Mouse (Mus musculus): ENCODE data around the gene Pth1r. TPM values are rescaled to one million over a fixed set of nuclear protein-coding genes. Genes with fewer than 3 reads are reported as not detected.

The Pth1r gene
- polyA plus RNA-seq, 2 experiments: 96.9 to 149 TPM

- H3K27ac ChIP-seq (replicated peaks; ENCODE audit: low read depth, low read length): no peak overlapping the region
- WGBS: 91% methylated on average over 6 of the region's 6 CpGs
- no peaks in the 10 kb centered on the region for H3K9me3 ChIP-seq (ENCODE audit: control insufficient read depth, low read length)
- H3K27me3 ChIP-seq (ENCODE audit: control insufficient read depth, insufficient read depth, low read length): no peaks in the 10 kb centered on the region
- no peak overlapping the region for H3K4me2 ChIP-seq (replicated peaks; ENCODE audit: low read depth, low read length, severe bottlenecking)
- H3K36me3 ChIP-seq (ENCODE audit: control insufficient read depth, insufficient read depth, low read length): peaks cover 24% of the 10 kb centered on the region
- H3K4me3 ChIP-seq (replicated peaks; ENCODE audit: low read length): no peak overlapping the region
- no peak overlapping the region for H3K9ac ChIP-seq (ENCODE audit: low read depth, low read length, severe bottlenecking)
- no peak for TF ChIP-seq POLR2A (IDR thresholded peaks at IDR 0.05; ENCODE audit: borderline replicate concordance, extremely low read depth, insufficient read depth, insufficient read length)
- no peaks in the 10 kb centered on the region for H3K4me1 ChIP-seq (ENCODE audit: control insufficient read depth, insufficient read depth, low read length)
- DNase-seq (ENCODE audit: low spot score) (no peak), ATAC-seq (ENCODE audit: low FRiP score, low read depth) (no peak)
Measured at GRCm38 (mm10) chr9:110711996-110712395, 34.9 kb downstream of the Pth1r start.

DNA sequence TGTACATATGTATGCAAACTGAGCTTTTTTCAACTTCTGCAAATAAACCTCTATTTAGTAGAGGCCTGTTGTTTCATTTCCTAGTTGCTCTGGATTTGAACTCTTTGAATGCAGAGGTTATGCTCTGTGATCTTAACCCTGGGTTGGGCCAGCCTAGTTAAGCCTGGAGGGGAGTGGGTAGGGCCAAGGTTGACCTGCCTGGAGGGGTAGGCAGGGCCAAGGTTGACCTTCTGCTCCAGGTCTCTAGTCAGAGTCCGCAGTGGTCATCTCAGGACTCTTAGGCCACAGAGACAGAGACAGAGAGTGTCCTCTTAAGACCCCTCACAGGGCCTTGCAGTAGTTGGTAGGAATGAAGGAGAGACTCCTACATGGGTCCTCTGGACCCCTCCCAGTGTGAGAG lies 35.4 kb downstream of the Pth1r start:
- Histone ChIP-seq H3K9me3 (ENCODE audit: control insufficient read depth, low read length) (no peaks in the 10 kb centered on the region), H3K4me1 (ENCODE audit: control insufficient read depth, insufficient read depth, low read length) (no peaks in the 10 kb centered on the region), H3K27me3 (ENCODE audit: control insufficient read depth, insufficient read depth, low read length) (no peaks in the 10 kb centered on the region), H3K4me2 (replicated peaks; ENCODE audit: low read depth, low read length, severe bottlenecking) (no peak overlapping the region), H3K4me3 (replicated peaks; ENCODE audit: low read length) (no peak overlapping the region), H3K27ac (replicated peaks; ENCODE audit: low read depth, low read length) (no peak overlapping the region), H3K36me3 (ENCODE audit: control insufficient read depth, insufficient read depth, low read length) (peaks cover 24% of the 10 kb centered on the region), H3K9ac (ENCODE audit: low read depth, low read length, severe bottlenecking) (no peak overlapping the region)
- DNase-seq (ENCODE audit: low spot score) (no peak), ATAC-seq (ENCODE audit: low FRiP score, low read depth) (no peak)
- no peak for TF ChIP-seq POLR2A (IDR thresholded peaks at IDR 0.05; ENCODE audit: borderline replicate concordance, extremely low read depth, insufficient read depth, insufficient read length)
- WGBS: 86% methylated on average over 1 of the region's 1 CpGs

GRCm38 (mm10) chr9:110709640-110710258 lies 37.2 kb downstream of the Pth1r start:
- DNase-seq (ENCODE audit: low spot score) (peak; percentile 69), ATAC-seq (ENCODE audit: low FRiP score, low read depth) (peak; percentile 69)
- no peaks in the 10 kb centered on the region for H3K27me3 ChIP-seq (ENCODE audit: control insufficient read depth, insufficient read depth, low read length)
- no peaks in the 10 kb centered on the region for H3K4me1 ChIP-seq (ENCODE audit: control insufficient read depth, insufficient read depth, low read length)
- H3K9ac ChIP-seq (ENCODE audit: low read depth, low read length, severe bottlenecking): no peak overlapping the region; the same call in 1 of the 2 replicates
- H3K9me3 ChIP-seq (ENCODE audit: control insufficient read depth, low read length): no peaks in the 10 kb centered on the region
- no peak overlapping the region for H3K4me2 ChIP-seq (replicated peaks; ENCODE audit: low read depth, low read length, severe bottlenecking)
- WGBS: 37% methylated on average over 5 of the region's 5 CpGs
- no peak overlapping the region for H3K27ac ChIP-seq (replicated peaks; ENCODE audit: low read depth, low read length)
- H3K36me3 ChIP-seq (ENCODE audit: control insufficient read depth, insufficient read depth, low read length): peaks cover 20% of the 10 kb centered on the region
- H3K4me3 ChIP-seq (replicated peaks; ENCODE audit: low read length): no peak overlapping the region
- no peak for TF ChIP-seq POLR2A (IDR thresholded peaks at IDR 0.05; ENCODE audit: borderline replicate concordance, extremely low read depth, insufficient read depth, insufficient read length)

- Histone ChIP-seq H3K27ac (replicated peaks; ENCODE audit: low read depth, low read length) (no peak overlapping the region), H3K4me3 (replicated peaks; ENCODE audit: low read length) (no peak overlapping the region), H3K27me3 (ENCODE audit: control insufficient read depth, insufficient read depth, low read length) (no peaks in the 10 kb centered on the region), H3K9ac (ENCODE audit: low read depth, low read length, severe bottlenecking) (no peak overlapping the region), H3K4me2 (replicated peaks; ENCODE audit: low read depth, low read length, severe bottlenecking) (no peak overlapping the region), H3K9me3 (ENCODE audit: control insufficient read depth, low read length) (no peaks in the 10 kb centered on the region), H3K4me1 (ENCODE audit: control insufficient read depth, insufficient read depth, low read length) (no peaks in the 10 kb centered on the region), H3K36me3 (ENCODE audit: control insufficient read depth, insufficient read depth, low read length) (peaks cover 12% of the 10 kb centered on the region; the same call in 1 of the 2 replicates)
- no peak for DNase-seq (ENCODE audit: low spot score)
- no peak for ATAC-seq (ENCODE audit: low FRiP score, low read depth)
- TF ChIP-seq POLR2A (IDR thresholded peaks at IDR 0.05; ENCODE audit: borderline replicate concordance, extremely low read depth, insufficient read depth, insufficient read length): no peak
- 80% methylated on average over 5 of the region's 5 CpGs for WGBS
Measured at GRCm38 (mm10) chr9:110706784-110707183, 40.2 kb downstream of the Pth1r start.

DNA sequence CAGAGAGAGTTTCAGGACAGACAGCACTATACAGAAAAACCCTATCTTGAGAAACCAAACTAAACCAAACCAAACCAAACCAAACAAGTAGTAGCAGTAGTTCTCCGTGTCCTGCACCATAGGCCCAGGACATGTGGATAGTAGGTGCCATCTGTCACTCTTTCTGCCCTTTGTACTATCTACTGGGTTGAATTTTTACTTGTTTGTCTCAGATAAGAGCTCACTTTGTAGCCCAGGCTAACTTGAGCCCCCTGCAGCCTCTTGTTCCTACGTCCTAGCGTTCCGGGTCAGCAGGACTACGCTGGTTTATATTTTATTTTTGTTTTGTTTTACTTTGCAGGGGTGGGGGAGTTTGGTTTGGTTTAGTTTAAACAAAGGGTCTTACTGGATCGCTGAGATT lies 43.0 kb downstream of the Pth1r start:
- Histone ChIP-seq H3K4me2 (replicated peaks; ENCODE audit: low read depth, low read length, severe bottlenecking) (no peak overlapping the region), H3K9me3 (ENCODE audit: control insufficient read depth, low read length) (no peaks in the 10 kb centered on the region), H3K4me3 (replicated peaks; ENCODE audit: low read length) (no peak overlapping the region), H3K36me3 (ENCODE audit: control insufficient read depth, insufficient read depth, low read length) (peaks cover 5% of the 10 kb centered on the region; the same call in 1 of the 2 replicates), H3K9ac (ENCODE audit: low read depth, low read length, severe bottlenecking) (no peak overlapping the region), H3K4me1 (ENCODE audit: control insufficient read depth, insufficient read depth, low read length) (no peaks in the 10 kb centered on the region), H3K27me3 (ENCODE audit: control insufficient read depth, insufficient read depth, low read length) (no peaks in the 10 kb centered on the region), H3K27ac (replicated peaks; ENCODE audit: low read depth, low read length) (no peak overlapping the region)
- 95% methylated on average over 6 of the region's 6 CpGs for WGBS
- DNase-seq (ENCODE audit: low spot score): no peak
- no peak for ATAC-seq (ENCODE audit: low FRiP score, low read depth)
- TF ChIP-seq POLR2A (IDR thresholded peaks at IDR 0.05; ENCODE audit: borderline replicate concordance, extremely low read depth, insufficient read depth, insufficient read length): no peak

Measured in limb, embryonic 14.5 days (tissue).